Mouse (Mus musculus) lung, adult 2 months (tissue): ENCODE data around the gene Eml2. TPM values are rescaled to one million over a fixed set of nuclear protein-coding genes. Genes with fewer than 3 reads are reported as not detected.

ENCODE experiments used
- DNase-seq: peaks from one replicate; pipeline ENCODE4 v3.0.0; 2022
- H3K4me1 ChIP-seq: fragments of 200-500 bp; 2 replicates; pipeline ENCODE4 v1.6.1; 2011; ENCODE audit warnings: low read length; ENCODE audit not compliant: control insufficient read depth, insufficient read depth
- H3K4me3 ChIP-seq: fragments of 200-500 bp; replicated peaks from 2 replicates; pipeline ENCODE3; 2011; ENCODE audit warnings: low read depth, mild to moderate bottlenecking, control low read depth, low read length; ENCODE audit errors: extremely low read depth
- CTCF ChIP-seq: fragments of 200-500 bp; IDR thresholded peaks from 2 replicates; pipeline ENCODE4 v1.5.1; 2011; ENCODE audit warnings: mild to moderate bottlenecking, low read length, control low read depth; ENCODE audit not compliant: insufficient read depth
- POLR2A ChIP-seq: fragments of 200-500 bp; IDR thresholded peaks from 2 replicates; pipeline ENCODE4 v1.6.1; 2011; ENCODE audit warnings: low read depth, mild to moderate bottlenecking, control low read depth, low read length, borderline replicate concordance; ENCODE audit errors: extremely low read depth
- WGBS: fragments of 180-500 bp; shearing (Covaris S2); methylation state at CpG from one replicate; pipeline ENCODE4 v1.1.7; 2018; 5-methylcytosine and 5-hydroxymethylcytosine counted together
- polyA plus RNA-seq: library from polyadenylated mRNA; depleted of rRNA; stranded (reverse); fragments of >200 nt; gene quantifications from 2 replicates; pipeline ENCODE4 v1.2.3, GENCODE M21; 2012; rRNA removed

The Eml2 gene
- polyA plus RNA-seq = 73.7 and 81.5 TPM in 2 replicates

DNA sequence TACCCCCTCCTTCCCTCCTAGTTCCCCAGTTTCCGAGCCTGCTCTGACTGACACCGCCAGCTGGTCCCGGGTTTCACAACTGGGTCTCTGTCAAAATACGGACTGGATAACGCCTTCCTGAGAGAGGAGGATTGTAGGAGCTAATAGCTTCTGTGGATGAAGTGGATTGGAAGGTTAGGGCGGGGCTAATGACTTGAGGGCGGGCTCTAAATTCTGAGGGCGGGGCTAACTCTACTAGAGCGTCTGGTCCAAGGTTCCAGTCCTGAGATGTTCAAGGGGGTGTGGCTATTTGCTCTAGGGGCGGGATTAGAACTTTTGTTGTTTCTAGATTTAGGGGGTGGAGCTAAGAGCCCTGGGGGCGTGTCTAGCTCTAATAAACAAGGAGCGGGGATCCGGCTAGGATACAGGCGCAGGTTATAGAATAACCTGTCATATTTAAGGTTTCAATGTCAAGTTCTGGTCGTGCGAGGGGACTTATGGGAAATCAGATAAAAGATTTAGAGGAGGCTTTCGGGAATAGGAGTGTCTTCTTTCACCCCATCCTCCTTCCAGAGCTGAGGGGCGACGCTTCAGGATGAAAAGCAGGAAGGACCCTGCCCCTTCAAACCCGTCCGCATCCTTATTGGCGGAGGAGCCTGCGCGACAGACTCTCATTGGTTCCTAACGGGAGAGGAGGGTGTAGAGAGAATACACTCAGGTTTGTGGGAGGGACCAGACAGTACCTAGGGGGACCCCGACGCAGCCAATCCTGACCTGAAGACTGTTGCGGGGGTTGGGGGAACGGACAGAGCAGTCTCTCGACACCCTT lies at the start of gene Eml2:
Gene Eml2 (plus strand): TSS at position 714 of the 808 bp plus-strand sequence.
- DNase-seq = no peak
- no peak for TF ChIP-seq POLR2A
- TF ChIP-seq CTCF = no peak
- Histone ChIP-seq H3K4me3 (no peak within 1 kb of the TSS), H3K4me1 (peaks cover 8% of the 10 kb centered on the region)
- 3% methylated on average over 30 of the region's 30 CpGs for WGBS

- Histone ChIP-seq H3K4me1 (peaks cover 6% of the 10 kb centered on the region; the same call in 1 of the 2 replicates), H3K4me3 (no peak overlapping the region)
- WGBS = 83% methylated on average over 5 of the region's 5 CpGs
- TF ChIP-seq POLR2A = no peak
- TF ChIP-seq CTCF = no peak
- no peak for DNase-seq
Measured at GRCm38 (mm10) chr7:19127744-19128143, 48.5 kb upstream of the Eml2 start.

- no peak for DNase-seq
- no peak for TF ChIP-seq CTCF
- TF ChIP-seq POLR2A = no peak
- Histone ChIP-seq H3K4me3 (no peak overlapping the region), H3K4me1 (peaks cover 6% of the 10 kb centered on the region; the same call in 1 of the 2 replicates)
- 77% methylated on average over 5 of the region's 5 CpGs for WGBS
Measured at GRCm38 (mm10) chr7:19129396-19129795, 46.8 kb upstream of the Eml2 start.

GRCm38 (mm10) chr7:19130657-19131056 lies 45.6 kb upstream of the Eml2 start:
- no peak for TF ChIP-seq POLR2A
- no peak for TF ChIP-seq CTCF
- no peak overlapping the region for H3K4me3 ChIP-seq
- WGBS = 19% methylated on average over 4 of the region's 4 CpGs
- peaks cover 6% of the 10 kb centered on the region; the same call in 1 of the 2 replicates for H3K4me1 ChIP-seq
- DNase-seq = no peak

GRCm38 (mm10) chr7:19131324-19131848 lies 44.8 kb upstream of the Eml2 start:
- WGBS = under 1% methylated on average over 39 of the region's 39 CpGs
- TF ChIP-seq POLR2A = no peak
- peak; percentile 32; the same call in 1 of the 2 replicates for TF ChIP-seq CTCF
- peak; percentile 93 for DNase-seq
- H3K4me1 ChIP-seq = peaks cover 6% of the 10 kb centered on the region; the same call in 1 of the 2 replicates
- peak overlapping the region; percentile 8 for H3K4me3 ChIP-seq

DNA sequence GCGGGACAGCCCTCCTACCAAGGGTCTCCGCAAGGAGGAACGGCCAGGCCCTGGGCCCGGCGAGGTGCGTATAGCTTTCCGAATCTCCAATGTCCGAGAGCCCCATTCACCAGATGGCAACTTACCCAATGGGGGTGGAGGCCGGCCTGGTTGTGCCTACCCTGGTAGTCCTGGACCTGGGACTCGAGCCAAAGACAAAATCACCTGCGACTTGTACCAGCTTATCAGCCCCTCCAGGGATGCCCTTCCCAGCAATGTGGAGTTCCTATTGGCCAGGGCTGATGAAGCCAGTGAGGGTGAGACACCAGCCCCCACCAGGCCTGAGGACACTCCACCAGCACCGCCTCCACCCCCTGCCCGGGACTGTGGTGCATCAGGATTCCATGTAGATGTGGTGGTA lies 40.1 kb upstream of the Eml2 start:
- no peak for TF ChIP-seq CTCF
- no peak for TF ChIP-seq POLR2A
- Histone ChIP-seq H3K4me1 (peaks cover 4% of the 10 kb centered on the region; the same call in 1 of the 2 replicates), H3K4me3 (no peak overlapping the region)
- 96% methylated on average over 13 of the region's 13 CpGs for WGBS
- DNase-seq = no peak

DNA sequence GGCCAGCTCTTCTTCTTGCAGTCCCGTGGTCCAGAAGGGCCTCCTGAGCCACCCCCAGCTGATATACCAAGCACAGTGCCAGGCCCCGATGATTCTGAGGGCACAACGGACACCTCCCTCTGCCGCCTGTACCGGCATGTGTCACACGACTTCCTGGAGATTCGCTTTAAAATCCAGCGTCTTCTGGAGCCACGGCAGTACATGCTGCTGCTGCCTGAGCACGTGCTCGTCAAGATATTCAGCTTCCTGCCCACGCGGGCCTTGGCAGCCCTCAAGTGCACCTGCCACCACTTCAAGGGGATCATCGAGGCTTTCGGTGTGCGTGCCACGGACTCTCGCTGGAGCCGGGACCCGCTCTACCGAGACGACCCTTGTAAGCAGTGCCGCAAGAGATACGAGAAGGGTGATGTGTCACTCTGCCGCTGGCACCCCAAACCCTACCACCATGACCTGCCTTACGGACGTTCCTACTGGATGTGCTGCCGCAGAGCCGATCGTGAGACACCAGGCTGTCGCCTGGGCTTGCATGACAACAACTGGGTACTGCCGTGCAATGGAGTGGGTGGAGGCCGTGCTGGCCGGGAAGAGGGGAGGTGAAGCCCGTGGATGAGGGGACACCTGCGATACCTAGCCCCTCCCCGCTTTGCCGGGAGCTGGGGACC lies 39.4 kb upstream of the Eml2 start:
- no peak for DNase-seq
- peaks cover 3% of the 10 kb centered on the region; the same call in 1 of the 2 replicates for H3K4me1 ChIP-seq
- H3K4me3 ChIP-seq = no peak overlapping the region
- WGBS = 84% methylated on average over 38 of the region's 38 CpGs
- TF ChIP-seq CTCF (no peak), POLR2A (no peak)

GRCm38 (mm10) chr7:19137380-19137779 lies 38.8 kb upstream of the Eml2 start:
- Histone ChIP-seq H3K4me3 (no peak overlapping the region), H3K4me1 (no peaks in the 10 kb centered on the region)
- 43% methylated on average over 5 of the region's 5 CpGs for WGBS
- DNase-seq = no peak
- peak; percentile 31 for TF ChIP-seq CTCF
- no peak for TF ChIP-seq POLR2A

DNA sequence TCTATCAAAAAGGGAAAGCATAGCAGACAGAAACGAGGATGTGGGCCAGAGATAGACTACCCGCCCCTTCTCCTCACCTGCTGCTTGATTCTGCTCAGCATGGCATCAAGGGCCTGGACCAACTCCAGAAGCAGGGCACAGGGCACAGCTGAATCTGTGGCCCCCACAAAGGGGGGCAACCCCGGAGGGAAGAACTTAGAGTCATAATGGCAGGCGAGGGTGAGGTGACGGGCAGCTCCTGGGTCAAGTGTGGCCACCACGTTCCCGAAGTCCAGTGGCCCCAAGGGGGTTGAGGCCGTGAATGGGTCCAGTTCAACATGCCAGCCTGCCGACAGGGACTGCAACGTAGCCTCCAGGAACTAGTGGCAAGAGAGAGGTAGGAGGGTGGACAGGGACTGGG lies 29.4 kb upstream of the Eml2 start:
- Histone ChIP-seq H3K4me3 (no peak overlapping the region), H3K4me1 (peaks cover 4% of the 10 kb centered on the region; the same call in 1 of the 2 replicates)
- TF ChIP-seq CTCF = no peak
- TF ChIP-seq POLR2A = no peak
- 86% methylated on average over 10 of the region's 10 CpGs for WGBS
- no peak for DNase-seq
